Mouse (Mus musculus): ENCODE measurements around the gene Tpi1. TPM values are rescaled to one million over a fixed set of nuclear protein-coding genes. Genes with fewer than 3 reads are reported as not detected.
"Not testable (repeated sequence)": the region's sequence is repeated elsewhere in the genome, so short reads cannot be mapped to it uniquely, and the experiment has no call there.

The Tpi1 gene
- polyA plus RNA-seq, 1 experiment from 2014 or later, result 383 TPM

DNA sequence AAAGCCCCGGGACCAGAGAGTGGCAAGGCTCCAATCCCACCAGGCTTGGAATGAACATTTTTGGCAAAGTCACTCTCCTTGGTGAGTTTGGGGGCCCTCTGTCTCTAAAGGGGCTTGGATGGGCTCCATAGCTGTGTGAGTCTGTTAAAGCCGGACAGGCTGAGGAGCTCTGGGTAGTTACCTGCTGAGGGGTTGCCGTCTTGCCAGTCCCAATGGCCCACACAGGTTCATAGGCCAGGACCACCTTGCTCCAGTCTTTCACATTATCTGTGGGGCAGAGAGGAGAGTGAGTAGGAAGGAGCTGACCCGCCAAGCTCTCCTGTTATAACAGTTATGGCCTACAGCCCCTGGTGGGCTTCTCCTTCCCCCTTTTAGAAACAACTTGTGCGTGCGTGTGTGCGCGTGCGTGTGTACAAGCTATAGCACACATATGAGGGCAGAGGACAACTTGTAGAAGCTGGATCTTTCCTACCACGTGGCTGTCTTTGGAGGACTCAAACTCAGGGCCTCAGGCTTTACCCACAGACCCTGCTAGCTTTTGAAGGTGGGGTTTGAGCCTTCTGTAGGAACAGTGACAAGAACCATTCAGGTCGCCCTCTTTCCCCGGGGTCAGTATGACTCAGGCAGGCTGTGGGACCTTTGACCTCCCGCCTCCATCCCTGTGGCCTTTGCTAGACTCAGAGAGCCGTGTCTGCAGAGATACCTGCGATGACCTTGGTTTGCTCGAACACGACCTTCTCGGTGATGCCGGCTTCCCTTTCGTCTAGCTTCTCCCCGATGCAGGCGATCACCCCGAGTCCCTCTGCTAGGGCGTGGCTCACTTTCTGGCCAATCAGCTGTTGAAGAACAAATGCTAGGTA is 2.2 kb downstream of the Tpi1 start:
- ATAC-seq (replicated peaks), result no peak
- Histone ChIP-seq H3K27me3 (replicated peaks) (no peaks in the 10 kb centered on the region), H3K4me3 (peak overlapping the region; percentile 59; the same call in 1 of the 2 replicates), H3K4me1 (peaks cover 39% of the 10 kb centered on the region), H3K36me3 (replicated peaks) (peaks cover 4% of the 10 kb centered on the region; the same call in 1 of the 2 replicates), H3K4me2 (peak overlapping the region; percentile 87), H3K27ac (no peak overlapping the region), H3K9ac (no peak overlapping the region), H3K9me3 (no peaks in the 10 kb centered on the region)
- 84% methylated on average over 24 of the region's 24 CpGs for WGBS

DNA sequence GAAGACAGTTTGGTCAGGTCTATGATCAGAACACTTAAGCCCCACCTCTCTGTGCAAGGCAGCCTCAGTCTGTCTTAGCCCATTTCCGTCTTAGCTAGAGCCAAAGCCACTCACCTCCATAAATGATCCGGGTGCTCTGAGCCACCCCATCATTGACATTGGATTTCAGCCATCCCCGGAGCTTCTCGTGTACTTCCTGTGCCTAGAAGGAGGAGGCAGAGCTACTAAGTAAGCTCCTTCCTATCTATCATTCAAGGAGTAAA is 2.8 kb downstream of the Tpi1 start:
- 86% methylated on average over 4 of the region's 4 CpGs for WGBS
- Histone ChIP-seq H3K27ac (no peak overlapping the region), H3K36me3 (replicated peaks) (0 out of 2 replicates have a peak, but pooled peaks cover 4% of the 10 kb centered on the region), H3K4me1 (peaks cover 44% of the 10 kb centered on the region), H3K9ac (no peak overlapping the region), H3K9me3 (no peaks in the 10 kb centered on the region), H3K4me3 (no peak overlapping the region), H3K4me2 (no peak overlapping the region), H3K27me3 (replicated peaks) (no peaks in the 10 kb centered on the region)
- ATAC-seq (replicated peaks), result no peak

DNA sequence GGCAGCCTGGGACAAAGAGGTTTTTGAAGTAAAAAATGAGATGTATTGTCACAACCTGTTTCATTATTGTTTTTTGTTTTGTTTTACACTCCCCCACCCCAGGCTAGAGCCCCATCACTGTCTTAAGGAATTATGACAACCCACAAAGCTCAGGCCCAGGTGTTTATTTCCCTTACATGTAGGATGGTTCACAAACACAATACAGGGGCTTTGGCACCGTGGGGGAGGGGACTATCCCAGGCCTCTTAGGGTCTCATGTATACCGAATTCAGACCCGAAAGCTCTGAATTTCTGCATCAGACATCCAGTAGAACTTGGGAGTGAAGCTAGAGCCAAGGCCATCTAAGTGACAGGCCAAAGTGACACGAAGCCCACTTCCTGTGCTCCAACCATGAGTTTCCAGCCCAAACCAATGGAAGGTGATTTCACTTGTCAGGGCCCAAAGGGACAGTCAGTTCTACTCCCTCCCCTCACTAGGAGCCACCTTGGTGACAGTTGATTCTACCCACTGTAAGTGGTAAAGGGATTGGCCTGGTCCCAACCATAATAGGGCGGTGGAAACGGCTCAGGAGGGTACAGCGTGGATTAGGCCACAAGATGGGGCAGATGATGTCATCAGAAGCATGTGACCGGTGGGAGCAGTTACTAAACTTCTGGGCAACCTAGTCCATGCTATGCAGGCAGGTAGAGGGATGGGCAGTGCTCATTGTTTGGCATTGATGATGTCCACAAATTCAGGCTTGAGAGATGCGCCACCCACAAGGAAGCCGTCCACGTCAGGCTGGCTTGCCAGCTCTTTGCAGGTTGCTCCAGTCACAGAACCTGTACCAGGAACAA is 3.3 kb downstream of the Tpi1 start:
- not testable (repeated sequence) for H3K4me2 ChIP-seq; H3K4me3 ChIP-seq; H3K36me3 ChIP-seq (replicated peaks); H3K27me3 ChIP-seq (replicated peaks); H3K9ac ChIP-seq; H3K27ac ChIP-seq; ATAC-seq (replicated peaks); H3K9me3 ChIP-seq
- H3K4me1 ChIP-seq, result peaks cover 49% of the 10 kb centered on the region
- WGBS, result 83% methylated on average over 11 of the region's 11 CpGs

DNA sequence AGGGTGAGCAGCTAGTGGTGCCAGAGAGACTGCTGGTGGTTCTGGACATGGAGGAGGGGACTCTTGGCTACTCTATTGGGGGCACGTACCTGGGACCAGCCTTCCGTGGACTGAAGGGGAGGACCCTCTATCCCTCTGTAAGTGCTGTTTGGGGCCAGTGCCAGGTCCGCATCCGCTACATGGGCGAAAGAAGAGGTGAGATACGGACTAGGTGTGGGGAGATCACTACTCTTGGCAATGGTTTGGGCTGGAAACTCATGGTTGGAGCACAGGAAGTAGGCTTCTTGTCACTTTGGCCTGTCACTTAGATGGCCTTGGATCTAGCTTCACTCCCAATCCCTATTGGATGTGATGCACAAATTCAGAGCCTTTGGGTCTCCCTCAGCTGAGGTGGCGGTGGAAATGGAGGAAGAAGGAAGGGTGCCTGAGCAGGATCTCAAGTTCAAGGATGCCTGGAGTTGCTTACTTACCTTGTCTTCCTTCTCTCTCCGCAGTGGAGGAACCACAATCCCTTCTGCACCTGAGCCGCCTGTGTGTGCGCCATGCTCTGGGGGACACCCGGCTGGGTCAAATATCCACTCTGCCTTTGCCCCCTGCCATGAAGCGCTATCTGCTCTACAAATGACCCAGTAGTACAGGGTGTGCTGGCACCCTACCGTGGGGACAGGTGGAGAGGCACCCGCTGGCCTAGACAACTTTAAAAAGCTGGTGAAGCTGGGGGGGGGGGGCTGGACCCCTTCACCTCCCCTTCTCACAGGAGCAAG is 4.1 kb downstream of the Tpi1 start:
- peak overlapping the region; percentile 21 for H3K9ac ChIP-seq

DNA sequence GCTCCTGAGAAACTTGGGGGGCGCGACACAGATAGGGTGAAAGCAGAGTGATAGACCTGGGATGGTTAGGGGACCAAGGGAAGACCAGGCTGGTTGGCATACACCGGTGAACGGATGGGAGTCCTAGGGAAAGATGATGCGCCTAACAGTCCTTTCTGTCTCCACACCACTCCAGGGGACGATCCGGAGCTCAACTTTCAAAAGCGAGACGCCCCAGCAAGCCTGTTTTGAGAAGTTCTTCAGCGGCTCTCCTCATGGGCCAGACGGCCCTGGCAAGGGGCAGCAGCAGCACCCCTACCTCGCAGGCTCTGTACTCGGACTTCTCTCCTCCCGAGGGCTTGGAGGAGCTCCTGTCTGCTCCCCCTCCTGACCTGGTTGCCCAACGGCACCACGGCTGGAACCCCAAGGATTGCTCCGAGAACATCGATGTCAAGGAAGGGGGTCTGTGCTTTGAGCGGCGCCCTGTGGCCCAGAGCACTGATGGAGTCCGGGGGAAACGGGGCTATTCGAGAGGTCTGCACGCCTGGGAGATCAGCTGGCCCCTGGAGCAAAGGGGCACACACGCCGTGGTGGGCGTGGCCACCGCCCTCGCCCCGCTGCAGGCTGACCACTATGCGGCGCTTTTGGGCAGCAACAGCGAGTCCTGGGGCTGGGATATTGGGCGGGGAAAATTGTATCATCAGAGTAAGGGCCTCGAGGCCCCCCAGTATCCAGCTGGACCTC is 4.9 kb downstream of the Tpi1 start:
- Histone ChIP-seq H3K27ac (peak overlapping the region; percentile 67), H3K36me3 (replicated peaks) (0 out of 2 replicates have a peak, but pooled peaks cover 4% of the 10 kb centered on the region), H3K4me3 (peak overlapping the region; percentile 43), H3K4me1 (peaks cover 51% of the 10 kb centered on the region), H3K9ac (peak overlapping the region; percentile 21), H3K9me3 (no peaks in the 10 kb centered on the region), H3K27me3 (replicated peaks) (no peaks in the 10 kb centered on the region), H3K4me2 (peak overlapping the region; percentile 83)
- WGBS, result under 1% methylated on average over 35 of the region's 35 CpGs
- ATAC-seq (replicated peaks), result 0 out of 2 replicates have a peak, but pooled peaks have one; percentile 1

More for the DNA sequence above, 4.1 kb downstream of the Tpi1 start:
- no peak for ATAC-seq (replicated peaks)
- H3K27me3 ChIP-seq (replicated peaks), result no peaks in the 10 kb centered on the region
- peak overlapping the region; percentile 67; the same call in 1 of the 2 replicates for H3K27ac ChIP-seq
- WGBS, result 39% methylated on average over 14 of the region's 14 CpGs
- 0 out of 2 replicates have a peak, but pooled peaks cover 4% of the 10 kb centered on the region for H3K36me3 ChIP-seq (replicated peaks)
- peaks cover 55% of the 10 kb centered on the region for H3K4me1 ChIP-seq
- peak overlapping the region; percentile 83 for H3K4me2 ChIP-seq
- H3K4me3 ChIP-seq, result peak overlapping the region; percentile 43
- H3K9me3 ChIP-seq, result no peaks in the 10 kb centered on the region

DNA sequence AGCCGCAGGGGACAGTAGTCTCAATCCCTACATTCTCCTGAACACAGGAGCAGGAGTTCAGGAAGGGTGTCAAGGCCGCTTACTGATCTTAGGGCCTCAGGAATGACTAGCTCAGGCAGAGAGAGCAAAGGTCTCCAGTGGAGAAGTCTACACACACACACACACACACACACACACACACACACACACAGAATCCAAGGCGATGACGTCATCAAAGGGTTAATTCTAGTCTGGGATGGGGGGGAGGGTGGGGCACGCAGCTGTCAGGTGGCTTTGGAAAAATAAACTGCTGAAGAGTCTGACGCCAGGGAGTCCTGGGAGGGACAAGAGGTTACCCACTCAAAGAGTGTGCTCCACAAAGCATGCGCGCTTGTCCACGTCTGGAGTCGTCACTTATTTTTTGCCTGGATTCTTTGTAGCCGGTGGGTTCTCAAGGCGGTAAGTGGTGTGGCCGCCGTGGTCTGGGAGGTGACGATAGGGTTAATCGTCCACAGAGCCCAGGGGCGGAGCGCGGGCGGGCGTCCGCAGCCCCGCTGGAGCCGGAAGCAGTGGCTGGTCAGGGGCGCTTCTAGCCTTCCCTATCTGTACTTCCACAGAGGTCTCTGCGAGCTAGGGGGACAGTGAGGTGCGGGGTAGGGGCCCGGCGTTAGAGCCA is 5.6 kb downstream of the Tpi1 start, which contains the start of gene Spsb2:
Gene Spsb2 (plus strand): TSS at position 304 of the 655 bp plus-strand sequence.
- ATAC-seq (replicated peaks), result peak; percentile 7; the same call in 1 of the 2 replicates
- 4% methylated on average over 29 of the region's 29 CpGs for WGBS
- H3K27ac ChIP-seq, result peak within 1 kb of the TSS; percentile 67
- H3K9me3 ChIP-seq, result no peaks in the 10 kb centered on the region
- H3K36me3 ChIP-seq (replicated peaks), result 0 out of 2 replicates have a peak, but pooled peaks cover 4% of the 10 kb centered on the region
- peak within 1 kb of the TSS; percentile 43 for H3K4me3 ChIP-seq
- H3K9ac ChIP-seq, result peak within 1 kb of the TSS; percentile 21
- peaks cover 49% of the 10 kb centered on the region for H3K4me1 ChIP-seq
- no peaks in the 10 kb centered on the region for H3K27me3 ChIP-seq (replicated peaks)
- H3K4me2 ChIP-seq, result peak within 1 kb of the TSS; percentile 83

DNA sequence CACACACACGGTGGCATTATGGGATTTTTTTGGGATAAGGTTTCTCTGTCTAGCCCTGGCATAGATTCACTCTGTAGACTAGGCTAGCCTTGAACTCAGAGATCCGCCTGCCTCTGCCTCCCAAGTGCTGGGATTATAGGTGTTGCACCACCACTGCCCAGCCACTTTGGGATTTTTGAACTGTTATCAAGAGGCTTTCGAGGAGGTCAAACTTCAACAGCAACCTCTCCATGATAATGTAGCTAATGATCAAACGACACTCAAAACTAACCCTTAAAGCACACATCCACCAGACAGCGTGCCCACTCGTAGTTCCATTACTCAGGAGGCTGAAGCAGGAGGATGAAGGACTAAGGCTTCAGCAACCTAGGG is 6.1 kb downstream of the Tpi1 start:
- H3K27me3 ChIP-seq (replicated peaks), result no peaks in the 10 kb centered on the region
- H3K27ac ChIP-seq, result 0 out of 2 replicates have a peak overlapping the region, but pooled peaks have one; percentile 35
- H3K4me3 ChIP-seq, result peak overlapping the region; percentile 43; the same call in 1 of the 2 replicates
- no peak overlapping the region for H3K9ac ChIP-seq
- H3K9me3 ChIP-seq, result no peaks in the 10 kb centered on the region
- 0 out of 2 replicates have a peak, but pooled peaks cover 4% of the 10 kb centered on the region for H3K36me3 ChIP-seq (replicated peaks)
- ATAC-seq (replicated peaks), result no peak
- H3K4me1 ChIP-seq, result peaks cover 47% of the 10 kb centered on the region
- WGBS, result 84% methylated on average over 6 of the region's 6 CpGs
- peak overlapping the region; percentile 83 for H3K4me2 ChIP-seq

DNA sequence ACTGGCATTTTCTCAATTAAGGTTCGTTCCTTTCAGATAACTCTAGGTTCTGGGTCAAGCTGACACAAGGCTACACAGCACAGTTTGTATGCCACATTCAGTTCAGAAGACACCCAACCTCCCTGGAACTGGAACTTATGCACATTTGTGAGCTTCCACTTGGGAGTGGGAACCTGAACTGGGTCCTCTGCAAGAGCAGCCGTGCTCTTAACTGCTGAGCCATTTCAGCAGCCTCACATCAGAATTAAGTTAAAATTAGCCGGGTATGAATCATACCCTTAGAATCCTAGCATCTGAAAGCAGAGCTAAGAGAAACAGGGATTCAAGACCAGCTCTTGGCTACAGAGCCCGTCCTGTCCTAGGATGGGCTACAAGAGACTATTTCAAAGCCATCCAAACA is 6.7 kb downstream of the Tpi1 start:
- 90% methylated on average over 4 of the region's 4 CpGs for WGBS
- Histone ChIP-seq H3K9ac (no peak overlapping the region), H3K27ac (no peak overlapping the region), H3K27me3 (replicated peaks) (no peaks in the 10 kb centered on the region), H3K4me2 (no peak overlapping the region), H3K9me3 (no peaks in the 10 kb centered on the region), H3K4me3 (no peak overlapping the region), H3K4me1 (peaks cover 41% of the 10 kb centered on the region), H3K36me3 (replicated peaks) (0 out of 2 replicates have a peak, but pooled peaks cover 4% of the 10 kb centered on the region)
- no peak for ATAC-seq (replicated peaks)

DNA sequence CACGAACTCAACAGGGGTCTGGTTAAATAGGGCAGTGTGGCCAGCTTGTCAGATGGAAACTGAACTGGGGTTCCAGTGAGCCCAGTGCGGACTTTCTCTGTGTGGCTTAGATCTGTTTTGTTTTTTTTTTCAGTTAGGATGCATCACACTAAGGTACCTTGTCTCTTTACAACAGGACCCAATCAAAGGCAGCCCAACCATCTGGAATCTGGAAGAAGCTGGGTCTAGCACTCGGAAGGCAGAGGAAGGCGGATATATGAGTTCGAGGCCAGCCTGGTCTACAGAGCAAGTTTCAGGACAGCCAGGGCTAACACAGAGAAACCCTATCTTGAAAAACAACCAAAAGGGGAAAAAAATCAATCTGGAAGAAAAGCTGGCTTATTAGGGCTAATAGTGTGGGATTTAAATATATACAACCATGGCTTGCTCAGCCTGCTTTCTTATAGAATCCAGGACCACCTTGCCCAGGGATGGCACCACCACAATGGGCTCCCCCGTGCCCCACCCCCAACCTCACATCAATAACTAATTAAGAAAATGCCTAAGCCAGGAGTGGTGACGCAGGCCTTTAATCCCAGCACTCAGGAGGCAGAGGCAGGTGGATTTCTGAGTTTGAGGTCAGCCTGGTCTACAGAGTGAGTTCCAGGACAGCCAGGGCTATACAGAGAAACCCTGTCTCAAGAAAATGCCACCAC is 7.5 kb downstream of the Tpi1 start:
- H3K9ac ChIP-seq, result no peak overlapping the region
- peaks cover 33% of the 10 kb centered on the region for H3K4me1 ChIP-seq
- H3K27ac ChIP-seq, result peak overlapping the region; percentile 79
- peak overlapping the region; percentile 40; the same call in 1 of the 2 replicates for H3K4me3 ChIP-seq
- no peaks in the 10 kb centered on the region for H3K27me3 ChIP-seq (replicated peaks)
- 73% methylated on average over 7 of the region's 7 CpGs for WGBS
- no peak for ATAC-seq (replicated peaks)
- peak overlapping the region; percentile 69 for H3K4me2 ChIP-seq
- no peaks in the 10 kb centered on the region for H3K9me3 ChIP-seq
- H3K36me3 ChIP-seq (replicated peaks), result no peaks in the 10 kb centered on the region

Measured in midbrain, embryonic 15.5 days (tissue).